Mouse (Mus musculus) adrenal gland, postnatal 36 days (tissue): ENCODE results near the gene Ptgs1. TPM values are rescaled to one million over a fixed set of nuclear protein-coding genes. Genes with fewer than 3 reads are reported as not detected.
"Not testable (repeated sequence)": the region's sequence is repeated elsewhere in the genome, so short reads cannot be mapped to it uniquely, and the experiment has no call there.

Experiments used
- DNase-seq, 2 experiments: peaks; one replicate each; pipeline ENCODE4 v3.0.0; 2021; ENCODE audit warnings: mixed read lengths in 1 of 2
- long read RNA-seq, 2 experiments: library from polyadenylated mRNA; stranded (forward); transcript quantifications; one replicate each; pipeline ENCODE4 v2.0.0; 2021; ENCODE audit warnings: borderline sequencing depth in 2 of 2
- total RNA-seq, 2 experiments: library from RNA; stranded (reverse); gene quantifications; 2 replicates each; pipeline ENCODE4 v1.2.3; 2021

Ptgs1 gene
- total RNA-seq: 10 to 100 TPM; 11.7 to 14.4 TPM
- long read RNA-seq, experiment 1, partial matches to known transcripts: 3 of 5 reads
- long read RNA-seq, experiment 1, other reads (novel, unspliced or antisense): 0 of 5 reads
- long read RNA-seq, experiment 2, partial matches to known transcripts: 3 of 6 reads
- long read RNA-seq, experiment 2, other reads (novel, unspliced or antisense): 0 of 6 reads

DNA sequence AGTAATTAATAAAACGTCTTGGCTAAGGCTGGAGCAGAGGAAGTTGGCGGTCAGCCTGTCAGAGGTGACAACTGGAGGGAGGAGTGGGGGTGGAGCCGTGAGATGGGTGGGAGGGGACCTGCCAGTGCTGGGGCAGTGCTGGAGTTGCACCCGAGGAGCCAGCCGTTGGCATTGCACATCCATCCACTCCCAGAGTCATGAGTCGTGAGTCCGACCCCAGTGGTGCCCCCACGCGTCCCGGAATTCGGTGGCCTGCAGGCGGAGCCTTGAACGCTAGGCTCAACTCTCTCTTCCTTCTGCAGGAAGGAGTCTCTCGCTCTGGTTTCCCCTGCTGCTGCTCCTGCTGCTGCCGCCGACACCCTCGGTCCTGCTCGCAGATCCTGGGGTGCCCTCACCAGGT lies at the start of gene Ptgs1:
Gene Ptgs1 (plus strand): TSS at position 61 of the 400 bp plus-strand sequence.
- DNase-seq: peak; percentile 64 to 74

DNA sequence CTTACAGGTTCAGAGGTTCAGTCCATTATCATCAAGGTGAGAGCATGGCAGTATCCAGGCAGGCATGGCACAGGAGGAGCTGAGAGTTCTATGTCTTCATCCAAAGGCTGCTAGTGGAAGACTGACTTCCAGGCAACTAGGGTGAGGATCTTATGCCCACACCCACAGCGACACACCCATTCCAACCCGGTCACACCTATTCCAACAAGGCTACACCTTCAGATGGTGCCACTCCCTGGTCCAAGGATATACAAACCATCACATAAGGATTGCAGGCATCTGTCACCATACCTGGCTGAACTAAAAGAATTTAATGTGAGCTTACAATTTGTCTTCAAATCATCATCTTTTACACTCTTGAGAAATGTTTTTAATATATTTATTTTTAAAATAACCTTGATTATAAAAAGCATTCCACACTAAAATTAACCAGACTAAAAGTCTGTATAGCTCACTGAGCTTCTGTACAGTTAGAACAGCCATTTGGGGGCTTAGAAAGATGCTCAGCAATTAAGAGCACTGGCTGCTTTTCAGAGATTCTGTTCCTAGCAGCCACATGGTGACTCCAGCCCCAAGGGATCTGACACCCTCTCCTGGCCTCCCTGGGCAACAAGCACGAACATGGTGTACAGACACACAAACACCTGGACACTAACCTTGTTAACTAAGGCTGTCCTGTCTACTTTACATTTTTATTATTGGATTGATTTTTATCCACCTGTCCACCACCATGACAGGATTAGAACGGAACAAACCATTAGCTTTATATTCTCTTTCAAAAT lies 48.4 kb upstream of the Ptgs1 start:
- not testable (repeated sequence) for DNase-seq

DNA sequence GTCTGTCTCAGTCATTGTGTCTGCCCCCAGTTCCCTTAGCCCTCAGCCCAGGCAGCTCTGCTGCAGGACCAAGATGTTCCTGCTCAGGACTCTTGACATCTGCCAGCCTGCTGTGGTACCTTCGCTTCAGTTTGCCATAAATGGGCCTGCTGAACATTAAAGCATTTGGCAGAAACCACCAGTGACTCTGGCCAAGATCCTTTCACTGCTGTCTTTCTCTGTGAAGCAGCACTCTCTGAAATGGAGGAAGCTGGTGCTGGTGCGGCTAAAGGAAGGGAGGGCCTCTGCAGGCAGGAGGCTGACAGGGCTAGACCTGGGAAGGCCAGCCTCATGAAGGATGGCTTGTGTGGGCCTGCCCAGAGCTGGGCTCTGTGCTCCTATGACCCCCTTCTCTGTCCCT lies 46.9 kb upstream of the Ptgs1 start:
- DNase-seq: no peak

DNA sequence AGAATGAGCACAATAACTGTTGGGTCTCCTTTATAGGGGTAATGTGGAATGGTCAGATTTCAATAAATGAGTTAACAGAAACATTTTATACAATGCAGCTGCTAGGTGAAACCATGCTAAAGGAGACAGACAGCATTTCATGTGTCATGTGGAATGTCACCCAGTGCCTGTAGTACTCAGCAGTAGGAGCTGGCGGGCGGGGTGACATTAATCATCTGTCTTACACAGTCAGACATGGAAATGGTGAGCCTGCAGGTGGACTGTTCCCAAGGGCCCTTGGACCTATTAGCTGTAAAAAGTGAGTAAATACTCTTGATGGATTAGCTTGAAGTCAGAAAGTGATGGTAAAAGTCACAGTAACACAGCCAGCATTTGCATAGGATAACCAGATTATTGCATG lies 46.0 kb upstream of the Ptgs1 start:
- DNase-seq: no peak

DNA sequence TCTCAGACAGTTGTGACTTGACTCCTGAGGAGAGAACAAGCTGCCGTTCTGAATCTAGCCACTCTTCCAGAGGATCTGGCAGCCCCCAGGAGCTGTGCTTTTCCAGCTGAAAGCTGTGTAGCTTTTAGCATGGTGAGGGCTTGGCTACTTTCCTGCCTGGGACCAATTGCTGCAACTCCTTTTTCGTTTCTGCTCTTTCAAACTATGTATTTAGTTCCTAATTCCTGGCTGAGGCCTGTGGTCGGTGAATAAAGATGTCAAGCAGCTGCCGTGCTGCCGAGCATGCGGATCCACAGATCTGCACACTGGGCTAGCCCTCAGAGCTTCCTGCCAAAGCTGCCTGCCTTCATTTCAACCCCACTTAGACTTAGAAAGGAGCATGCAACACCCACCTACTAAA lies 45.4 kb upstream of the Ptgs1 start:
- no peak for DNase-seq

DNA sequence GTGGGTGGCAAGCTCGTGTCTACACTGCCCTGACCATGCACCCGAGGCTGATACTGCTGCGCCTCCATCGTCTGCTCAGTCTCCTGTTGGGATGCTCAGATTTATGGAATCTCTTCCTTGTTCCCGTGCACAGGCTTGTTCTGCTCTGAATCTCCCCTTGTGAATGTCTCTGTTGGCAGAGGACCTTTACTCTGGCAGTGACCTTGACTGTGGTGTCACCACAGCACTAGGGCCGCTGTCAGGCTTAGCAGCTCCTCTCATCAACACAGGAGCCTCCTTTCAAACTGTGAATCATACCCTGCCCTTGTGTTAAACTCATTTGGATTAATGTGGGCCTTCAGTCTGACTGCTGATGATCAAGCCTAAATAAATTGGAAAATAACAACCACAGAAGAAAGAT lies 41.0 kb upstream of the Ptgs1 start:
- DNase-seq: peak; percentile 37 to 52

DNA sequence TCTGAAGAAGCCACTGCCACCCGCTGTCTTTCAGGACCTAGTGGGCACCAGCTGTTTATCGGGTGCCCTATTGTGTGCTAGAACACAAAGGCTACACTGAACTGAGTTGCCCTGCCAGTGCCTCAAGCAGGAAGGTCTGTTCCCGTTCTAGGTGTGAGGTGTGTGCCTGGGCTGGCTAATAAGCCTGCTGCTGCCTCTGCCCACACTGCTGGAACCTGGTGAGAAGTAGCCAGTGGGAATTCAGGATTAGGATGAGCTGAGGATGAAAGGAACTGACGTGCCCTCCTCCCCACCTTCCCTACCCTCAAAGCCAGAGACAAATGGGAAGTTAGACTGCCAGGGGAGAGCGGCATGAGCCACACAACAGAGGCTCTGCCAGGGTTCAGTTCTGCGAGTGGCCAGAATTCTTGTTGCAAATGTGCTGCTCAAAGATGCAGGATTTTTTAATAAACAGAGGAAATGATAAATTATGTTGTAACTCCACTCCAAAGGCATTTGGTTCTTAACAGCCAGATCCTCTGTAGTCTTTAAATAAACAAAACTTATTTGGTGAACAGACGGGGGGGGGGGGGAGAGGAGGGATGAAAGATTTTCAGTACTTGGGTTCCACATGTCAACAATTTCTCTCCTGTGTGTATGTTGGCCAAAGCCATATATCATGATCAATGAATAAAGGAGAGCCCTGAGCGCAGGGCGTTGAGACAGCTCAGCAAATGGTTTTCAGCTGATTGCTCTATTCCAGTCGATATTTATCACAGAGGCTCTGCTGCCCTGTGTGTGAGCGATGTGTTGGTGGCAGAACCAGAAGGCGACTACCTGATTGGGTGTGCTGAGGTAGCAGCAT lies 38.9 kb upstream of the Ptgs1 start:
- no peak for DNase-seq

DNA sequence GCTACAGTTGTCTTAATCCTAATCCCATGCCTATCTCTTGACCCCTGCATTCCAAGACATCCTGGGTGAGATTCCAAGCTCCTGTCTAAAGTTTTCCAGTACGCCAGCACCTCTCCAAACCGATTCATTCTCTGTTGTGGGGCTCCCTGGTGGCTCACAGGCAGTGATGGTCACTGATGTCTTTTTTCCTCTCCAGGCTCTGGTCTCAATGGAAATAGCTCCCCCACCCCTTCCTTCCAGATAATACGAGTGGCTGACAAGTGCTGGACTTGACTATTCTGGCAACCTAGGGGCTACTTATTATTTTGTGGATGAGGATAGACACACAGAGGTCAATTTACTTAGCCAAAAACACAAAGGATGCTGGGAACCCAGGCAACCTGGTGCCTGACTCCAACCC lies 33.2 kb upstream of the Ptgs1 start:
- no peak for DNase-seq

DNA sequence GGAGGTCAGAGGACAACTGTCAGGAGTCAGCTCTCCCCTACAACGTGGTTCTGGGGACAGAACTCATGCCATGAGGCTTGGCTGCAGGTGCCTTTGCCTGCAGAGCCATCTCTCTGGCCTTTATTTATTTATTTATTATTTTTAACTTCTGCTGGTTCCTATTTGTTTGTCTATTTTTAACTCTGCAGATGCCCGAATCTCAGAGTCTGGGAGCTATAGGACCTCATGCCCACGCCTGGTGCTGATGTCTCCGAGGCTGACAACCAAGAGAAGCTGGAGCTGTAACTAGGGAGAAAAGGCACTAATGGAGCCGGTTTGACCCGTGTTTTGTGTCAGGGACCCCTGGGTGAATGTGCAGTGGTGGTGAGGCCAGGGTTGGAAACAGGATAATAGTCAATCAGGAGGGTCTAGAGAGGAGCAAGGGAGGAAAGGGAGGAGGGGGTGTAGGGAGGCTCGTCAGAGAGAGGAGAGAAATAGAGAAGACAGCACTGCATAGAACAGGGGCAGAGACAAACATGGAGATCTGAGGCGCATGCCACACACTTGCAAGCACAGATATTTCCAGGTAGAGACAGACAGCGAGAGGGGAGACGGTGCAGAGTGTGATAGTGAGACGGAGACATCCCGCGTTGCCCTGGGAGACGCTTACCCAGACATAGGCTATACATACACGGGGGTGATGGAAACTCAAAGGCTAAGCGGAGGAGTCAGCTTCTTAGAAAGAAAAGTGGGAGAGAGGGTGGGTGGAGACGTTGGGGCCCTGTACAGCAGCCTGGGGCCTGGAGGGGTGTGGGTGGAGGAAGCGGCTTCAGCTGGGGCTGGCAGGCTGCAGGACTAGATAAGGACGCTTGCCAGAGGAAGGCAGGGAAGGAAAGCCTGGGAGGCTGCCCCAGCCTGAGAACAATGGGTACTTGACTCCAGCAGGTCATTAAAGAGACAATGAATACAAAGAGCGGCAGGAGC lies 32.0 kb upstream of the Ptgs1 start:
- peak in 1 of 2 experiments; percentile 57 for DNase-seq

DNA sequence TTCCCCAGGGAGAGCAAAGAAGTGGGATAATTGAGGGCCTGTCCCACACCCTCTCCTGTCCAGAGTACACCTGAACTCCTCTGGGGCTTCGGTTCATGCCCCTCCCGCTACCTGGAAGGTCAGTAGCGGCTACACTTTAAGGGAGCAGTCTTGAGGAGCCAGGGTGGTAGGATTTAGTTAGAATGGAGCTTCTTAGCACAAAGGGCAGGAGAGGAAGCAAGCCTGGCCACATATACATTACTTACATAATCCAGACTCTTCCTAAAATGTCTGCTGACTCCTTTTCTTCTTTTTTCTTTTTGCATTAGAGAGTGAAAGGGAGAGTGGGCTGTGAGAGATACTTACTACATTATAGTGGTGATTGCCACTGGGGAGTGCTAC lies 31.4 kb upstream of the Ptgs1 start:
- DNase-seq: no peak

DNA sequence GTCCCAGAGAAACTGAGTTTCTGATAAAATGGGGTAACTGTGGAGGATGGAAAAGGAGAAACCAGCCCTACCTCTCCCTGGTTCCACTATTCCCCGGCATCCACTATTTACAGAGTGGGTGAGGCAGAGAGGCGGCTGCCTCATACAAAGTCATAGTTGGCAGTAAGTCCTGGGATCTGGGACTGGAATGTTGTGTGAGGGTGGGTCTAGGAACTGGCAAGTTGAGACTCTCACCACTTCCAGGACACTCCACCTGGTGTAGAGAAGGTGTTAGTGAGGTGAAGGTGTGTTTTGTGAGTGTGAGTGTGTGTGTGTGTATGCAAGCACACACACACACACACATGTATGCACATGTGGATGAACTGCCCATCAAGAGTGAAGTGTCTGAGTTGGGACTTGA lies 29.4 kb upstream of the Ptgs1 start:
- DNase-seq: no peak

DNA sequence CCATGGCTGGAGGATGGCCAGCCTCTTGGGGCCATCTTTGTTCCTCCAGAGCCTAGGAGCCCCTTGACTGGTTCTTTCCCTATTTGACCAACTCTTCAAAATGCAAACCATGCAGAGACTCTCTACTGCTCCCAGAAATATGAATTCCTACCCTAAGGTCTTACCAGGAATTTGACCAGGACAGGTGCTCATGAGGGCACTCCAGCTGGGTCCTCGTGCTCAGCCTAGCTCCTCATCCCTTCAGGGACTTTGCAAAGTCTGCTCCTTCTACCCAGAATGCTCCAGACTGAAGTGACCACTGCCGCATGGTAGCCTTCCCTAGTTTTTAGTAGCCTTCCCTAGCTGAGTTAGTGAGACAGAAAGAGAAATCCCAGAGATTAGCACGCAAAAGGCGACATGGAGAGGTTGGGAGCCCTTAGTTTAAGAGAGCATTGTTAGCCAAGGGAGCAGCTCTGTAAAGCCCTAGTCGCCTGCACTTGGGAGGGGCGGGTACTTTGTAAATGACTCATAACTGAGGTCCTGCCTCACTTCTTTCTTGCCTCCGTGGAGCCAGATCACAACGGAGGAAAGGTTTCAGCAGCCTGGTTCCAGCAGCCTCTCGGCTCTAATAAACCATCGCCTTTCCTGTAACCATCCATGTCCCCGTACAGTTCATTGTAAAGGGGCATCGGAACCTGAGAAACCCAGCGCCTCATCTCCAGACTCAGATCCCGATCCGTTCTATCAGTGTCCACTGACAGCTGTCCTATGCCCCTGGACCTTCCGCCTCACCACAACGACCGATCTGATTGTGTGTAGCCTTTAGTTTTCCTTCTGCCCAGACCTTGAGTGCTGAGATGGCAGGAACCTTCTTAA lies 28.2 kb upstream of the Ptgs1 start:
- DNase-seq: peak; percentile 31 to 55

DNA sequence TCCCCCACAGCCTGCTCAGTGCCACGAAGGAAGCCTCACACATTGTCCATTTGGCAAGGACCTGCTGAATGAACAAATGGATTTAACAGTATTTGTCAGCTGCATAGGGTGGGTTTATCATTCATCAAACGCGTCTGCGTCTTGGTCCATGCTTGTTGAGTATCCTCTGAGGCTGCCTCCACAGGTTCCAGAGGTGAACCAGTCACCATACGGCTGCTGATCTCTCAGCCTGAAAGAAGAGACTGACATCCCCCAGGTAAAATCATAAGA lies 27.7 kb upstream of the Ptgs1 start:
- no peak for DNase-seq

DNA sequence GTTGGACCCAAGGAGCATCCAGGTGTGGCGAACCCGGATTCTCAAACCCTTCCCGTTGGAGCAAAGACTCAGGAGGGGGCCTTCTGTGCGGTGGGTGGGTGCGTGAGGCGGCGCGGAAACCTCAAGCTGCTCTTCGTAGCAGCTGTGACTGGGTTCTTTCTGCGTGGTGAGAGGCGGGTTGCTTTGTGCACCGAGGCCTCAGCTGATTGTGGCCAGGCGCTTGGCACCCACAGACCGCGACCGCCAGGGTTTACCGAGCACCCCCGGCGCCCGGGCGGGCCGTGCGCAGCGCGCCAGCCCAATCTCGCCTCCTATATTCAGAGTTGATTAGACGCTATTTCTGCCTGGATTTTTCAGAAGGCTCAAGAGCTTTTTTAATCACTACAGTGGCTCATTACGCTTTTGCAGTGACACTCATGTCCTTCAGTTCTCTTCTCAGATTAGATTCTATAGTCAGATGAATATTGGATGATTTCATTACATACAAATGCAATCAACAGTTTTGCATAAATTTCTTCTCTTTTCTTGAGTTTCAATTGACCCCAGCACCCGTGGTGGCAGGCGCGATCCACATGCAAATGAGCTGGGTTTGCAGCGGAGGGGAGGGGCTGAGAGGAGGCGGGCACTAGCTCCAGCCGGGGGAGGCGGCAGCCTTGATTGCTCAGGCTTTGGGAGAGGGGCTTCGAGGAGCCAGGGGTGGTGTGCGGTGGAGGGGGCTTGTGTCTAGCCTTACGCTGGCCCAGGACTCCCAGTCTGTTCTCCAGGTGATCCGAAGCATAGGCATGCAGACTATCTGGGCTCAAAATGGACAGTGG lies 27.0 kb upstream of the Ptgs1 start:
- peak; percentile 51 to 58 for DNase-seq

DNA sequence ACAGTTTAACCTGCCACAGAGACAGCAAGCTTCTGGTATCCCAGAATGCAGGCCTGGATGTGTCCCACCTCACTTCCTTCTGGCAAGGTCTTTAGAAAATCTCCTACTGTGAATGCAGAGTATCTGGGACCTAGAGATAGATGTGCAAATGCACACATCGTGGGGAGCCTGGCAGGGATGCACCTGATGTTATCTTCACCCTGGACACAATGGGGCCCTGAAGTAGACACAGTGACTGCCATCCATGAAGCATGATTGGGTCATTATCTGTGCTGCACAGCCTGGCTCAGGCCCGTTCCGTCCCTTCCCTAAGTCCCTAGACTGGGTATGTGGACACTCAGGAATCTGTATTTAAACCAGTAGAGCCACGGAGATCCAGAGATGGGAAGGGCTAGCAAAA lies 25.6 kb upstream of the Ptgs1 start:
- no peak for DNase-seq

DNA sequence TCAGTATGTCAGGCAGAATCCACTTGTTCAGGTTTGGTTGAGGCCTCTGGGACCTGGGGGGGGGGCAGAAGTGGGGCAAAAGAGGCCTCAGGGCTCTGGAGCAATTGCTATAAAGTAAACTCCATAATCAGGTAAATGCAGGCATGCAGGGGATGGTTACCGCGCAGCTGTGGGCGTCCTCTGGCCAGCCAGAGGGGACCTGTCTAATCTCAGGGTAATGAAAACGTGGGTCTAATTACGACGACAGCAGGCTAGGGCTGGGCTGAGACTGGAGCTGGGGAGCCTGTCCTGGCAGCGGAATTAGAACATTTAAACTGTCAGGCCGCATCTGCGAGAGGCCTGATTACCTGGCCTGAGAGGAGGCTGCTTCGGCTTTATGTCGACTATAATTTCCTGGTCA lies 23.2 kb upstream of the Ptgs1 start:
- no peak for DNase-seq

DNA sequence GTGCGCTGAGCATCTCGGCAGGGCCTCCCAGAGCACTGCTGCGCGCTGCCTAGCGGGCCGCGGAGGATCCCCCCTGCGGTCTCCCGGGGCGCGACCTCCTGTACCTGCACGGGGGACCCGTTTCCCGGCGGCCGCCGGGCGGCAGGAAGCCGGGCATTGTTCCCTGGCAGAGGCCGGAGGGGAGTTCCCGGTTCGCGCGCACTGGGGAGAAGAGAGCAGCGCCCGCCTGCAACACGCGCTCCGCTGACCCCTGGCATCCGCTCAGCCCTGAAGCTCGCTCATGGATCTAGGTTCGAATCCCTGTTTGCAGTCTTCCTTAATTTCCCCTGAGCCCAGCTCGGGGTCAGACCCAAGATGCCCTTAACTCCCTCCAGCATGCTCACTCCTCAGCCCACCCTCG lies 19.4 kb upstream of the Ptgs1 start:
- peak; percentile 49 to 67 for DNase-seq

DNA sequence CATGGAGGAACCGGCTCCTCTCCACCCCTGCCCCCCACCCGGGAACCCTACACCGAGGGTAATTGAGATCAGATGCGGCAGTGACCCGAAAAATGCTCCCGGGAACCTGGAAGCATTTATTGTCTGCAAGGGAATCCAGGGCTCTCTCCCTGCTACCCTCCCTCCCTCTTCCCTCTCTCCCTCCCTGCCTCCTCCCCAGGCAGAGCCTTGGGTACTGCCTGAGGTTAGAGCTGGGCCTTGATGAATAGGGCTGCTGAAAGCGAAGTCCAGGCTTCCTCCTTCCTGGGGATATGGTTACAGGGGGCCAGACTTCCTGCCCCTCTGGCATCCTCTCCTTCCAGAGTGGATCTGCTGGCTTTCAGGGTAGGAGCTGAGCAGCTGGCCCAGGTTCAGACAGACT lies 18.4 kb upstream of the Ptgs1 start:
- DNase-seq: no peak

DNA sequence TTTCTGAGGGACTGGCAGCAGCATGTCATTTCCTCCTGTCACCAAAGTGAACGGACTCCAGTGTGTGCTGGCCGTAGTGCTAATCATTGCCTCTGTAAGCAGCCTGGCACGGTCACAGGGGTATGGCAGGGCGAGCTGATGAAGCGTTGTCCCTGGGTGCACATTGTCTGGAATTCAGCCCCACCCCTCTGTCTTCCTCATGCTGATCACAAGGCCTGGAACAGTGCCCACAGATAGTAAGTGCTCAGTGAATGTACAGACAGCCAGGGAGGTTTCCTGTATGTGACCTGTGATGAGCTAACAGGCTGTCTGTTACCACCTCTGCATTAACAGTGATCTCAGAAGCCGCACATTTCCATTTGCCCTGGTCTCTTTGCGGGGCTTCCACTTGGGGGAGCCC lies 17.1 kb upstream of the Ptgs1 start:
- peak in 1 of 2 experiments; percentile 41 for DNase-seq

DNA sequence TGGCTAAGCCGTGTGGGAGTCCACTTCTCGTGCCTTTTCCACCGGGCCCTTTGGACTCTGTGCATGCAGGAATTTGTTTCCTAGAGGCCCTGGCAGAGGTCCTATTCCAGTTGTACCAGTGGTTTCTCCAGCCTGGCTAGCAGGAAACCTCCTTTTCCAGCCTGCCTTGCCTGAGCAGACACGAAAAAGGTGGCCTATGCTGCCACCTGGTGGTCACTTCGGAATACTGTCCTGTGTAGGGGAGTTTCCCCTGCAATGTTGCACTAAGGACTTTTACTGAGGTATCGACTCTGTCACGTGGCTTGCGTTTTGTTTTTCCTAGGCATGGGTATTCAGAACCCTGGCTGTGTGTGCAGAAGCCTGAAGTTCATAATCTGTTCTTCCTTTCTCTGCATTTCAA lies 16.2 kb upstream of the Ptgs1 start:
- peak; percentile 90 to 91 for DNase-seq
